Mouse (Mus musculus) thymus, adult 2 months (tissue): ENCODE results near the gene 1700017D01Rik.
"Not testable (repeated sequence)": the region's sequence is repeated elsewhere in the genome, so short reads cannot be mapped to it uniquely, and the experiment has no call there.

Experiments
- CTCF ChIP-seq: fragments of 200-500 bp; IDR thresholded peaks from 2 replicates; pipeline ENCODE4 v1.5.1; 2012; ENCODE audit warnings: mild to moderate bottlenecking, control low read depth, low read length, moderate library complexity, borderline replicate concordance; ENCODE audit not compliant: control insufficient read depth, poor library complexity, insufficient read depth; ENCODE audit errors: extremely low read depth
- POLR2A ChIP-seq: fragments of 200-500 bp; IDR thresholded peaks from 2 replicates; pipeline ENCODE4 v1.6.1; 2012; ENCODE audit warnings: mild to moderate bottlenecking, low read length, control low read depth, moderate library complexity; ENCODE audit not compliant: control insufficient read depth, poor library complexity, insufficient read depth; ENCODE audit errors: extremely low read depth

DNA sequence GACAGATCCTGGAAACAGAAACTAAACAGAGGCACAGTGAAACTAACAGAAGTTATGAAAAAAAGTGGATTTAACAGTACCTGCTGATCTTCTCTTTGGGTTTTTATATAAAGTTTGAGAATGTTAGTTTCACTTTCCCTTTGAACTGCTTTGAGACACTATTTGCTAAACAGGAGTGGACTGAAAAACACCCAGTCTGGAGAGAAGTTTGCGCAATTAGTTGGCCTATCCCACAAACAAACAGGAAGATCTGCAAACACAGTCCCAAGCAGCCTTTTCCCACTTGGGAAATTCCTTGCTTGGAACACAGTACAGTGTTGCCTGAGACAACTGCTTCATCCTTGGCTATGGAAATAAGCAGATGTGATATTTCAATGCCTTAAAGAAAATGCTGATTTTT is 75.0 kb downstream of the 1700017D01Rik start:
- not testable (repeated sequence) for TF ChIP-seq CTCF, POLR2A
